Mouse (Mus musculus) limb, embryonic 14.5 days (tissue): ENCODE results near the gene Enc1. TPM values are rescaled to one million over a fixed set of nuclear protein-coding genes. Genes with fewer than 3 reads are reported as not detected.

Experiments used
- ATAC-seq: fragments of 200-750 bp; cut with Nextera tagmentation; 2 replicates; pipeline ENCODE4 v1.8.0; 2017; ENCODE audit warnings: low read depth, moderate number of reproducible peaks, moderate TSS enrichment; ENCODE audit not compliant: low FRiP score
- DNase-seq: peaks from one replicate; pipeline ENCODE4 v3.0.0-alpha.2; 2015; ENCODE audit warnings: low spot score
- H3K27ac ChIP-seq: fragments of 300-500 bp; sonication (generic); replicated peaks from 2 replicates; pipeline ENCODE4 v1.5.1; 2014; ENCODE audit warnings: low read depth, mild to moderate bottlenecking, low read length, moderate library complexity, mixed read lengths
- H3K27me3 ChIP-seq: fragments of 300-500 bp; sonication (generic); 2 replicates; pipeline ENCODE4 v1.6.1; 2014; ENCODE audit warnings: low read length, mixed read lengths; ENCODE audit not compliant: control insufficient read depth, insufficient read depth
- H3K36me3 ChIP-seq: fragments of 300-500 bp; sonication (generic); 2 replicates; pipeline ENCODE4 v1.6.1; 2014; ENCODE audit warnings: mild to moderate bottlenecking, low read length, moderate library complexity, mixed read lengths; ENCODE audit not compliant: control insufficient read depth, insufficient read depth
- H3K4me1 ChIP-seq: fragments of 300-500 bp; sonication (generic); 2 replicates; pipeline ENCODE4 v1.6.1; 2014; ENCODE audit warnings: antibody characterized with exemption, low read length, mixed read lengths; ENCODE audit not compliant: control insufficient read depth, insufficient read depth
- H3K4me2 ChIP-seq: fragments of 300-500 bp; sonication (generic); replicated peaks from 2 replicates; pipeline ENCODE4 v1.6.1; 2014; ENCODE audit warnings: low read depth, mild to moderate bottlenecking, low read length, moderate library complexity; ENCODE audit not compliant: severe bottlenecking
- H3K4me3 ChIP-seq: fragments of 300-500 bp; sonication (generic); replicated peaks from 2 replicates; pipeline ENCODE4 v1.5.1; 2014; ENCODE audit warnings: low read length
- H3K9ac ChIP-seq: fragments of 300-500 bp; sonication (generic); 2 replicates; pipeline ENCODE4 v1.6.1; 2014; ENCODE audit warnings: mild to moderate bottlenecking, low read depth, low read length, moderate library complexity; ENCODE audit not compliant: severe bottlenecking
- H3K9me3 ChIP-seq: fragments of 300-500 bp; sonication (generic); 2 replicates; pipeline ENCODE4 v1.6.1; 2016; ENCODE audit warnings: low read length; ENCODE audit not compliant: control insufficient read depth
- POLR2A ChIP-seq: fragments of 200-500 bp; IDR thresholded peaks from 2 replicates; pipeline ENCODE4 v1.8.0; 2012; ENCODE audit warnings: inconsistent platforms, mild to moderate bottlenecking, moderate library complexity, borderline replicate concordance; ENCODE audit not compliant: insufficient read depth, insufficient read length; ENCODE audit errors: extremely low read depth
- WGBS: fragments of 180-500 bp; shearing (Covaris S2); extraction: QIAGEN DNeasy Blood & Tissue Kit; methylation state at CpG from one replicate; pipeline ENCODE4 v1.1.7; 2014; 5-methylcytosine and 5-hydroxymethylcytosine counted together
- polyA plus RNA-seq, 2 experiments: library from polyadenylated mRNA; depleted of rRNA in 1 of 2; stranded (reverse) in 1 of 2; unstranded in 1 of 2; fragments of >200 nt; fragmentation: Nextera tagmentation in 1 of 2; extraction: Ambion mirVana in 1 of 2; gene quantifications; 2 replicates each; pipeline versions ENCODE4 v1.2.1 to v1.2.3; 2012 to 2014

Gene Enc1
- polyA plus RNA-seq, 2 experiments = 8.9 to 33.5 TPM

DNA sequence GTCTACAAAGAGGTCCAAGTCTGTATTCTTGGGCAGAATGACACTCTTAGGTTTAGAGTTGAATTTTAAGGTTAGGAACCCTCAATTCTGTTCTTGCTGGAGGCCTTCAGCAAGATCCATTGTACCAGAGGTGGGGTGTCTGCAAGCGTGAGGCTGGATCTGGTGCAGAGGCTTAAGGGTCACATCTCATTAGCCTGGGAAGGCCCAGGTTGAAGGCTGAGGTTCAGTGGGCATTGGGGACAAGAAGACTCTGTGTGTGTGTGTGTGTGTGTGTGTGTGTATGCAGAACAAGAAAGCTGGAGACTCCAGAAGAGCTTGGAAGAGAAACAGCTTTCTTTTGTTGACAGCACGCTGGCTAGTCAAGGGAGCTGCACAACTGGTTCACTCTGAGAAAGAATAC is 34.9 kb upstream of the Enc1 start:
- Histone ChIP-seq H3K4me1 (0 out of 2 replicates have a peak, but pooled peaks cover 3% of the 10 kb centered on the region), H3K4me2 (no peak overlapping the region), H3K9me3 (no peaks in the 10 kb centered on the region), H3K27ac (no peak overlapping the region), H3K36me3 (no peaks in the 10 kb centered on the region), H3K4me3 (no peak overlapping the region), H3K27me3 (no peaks in the 10 kb centered on the region), H3K9ac (no peak overlapping the region)
- 95% methylated on average over 2 of the region's 2 CpGs for WGBS
- TF ChIP-seq POLR2A = no peak
- DNase-seq = no peak
- ATAC-seq = no peak

DNA sequence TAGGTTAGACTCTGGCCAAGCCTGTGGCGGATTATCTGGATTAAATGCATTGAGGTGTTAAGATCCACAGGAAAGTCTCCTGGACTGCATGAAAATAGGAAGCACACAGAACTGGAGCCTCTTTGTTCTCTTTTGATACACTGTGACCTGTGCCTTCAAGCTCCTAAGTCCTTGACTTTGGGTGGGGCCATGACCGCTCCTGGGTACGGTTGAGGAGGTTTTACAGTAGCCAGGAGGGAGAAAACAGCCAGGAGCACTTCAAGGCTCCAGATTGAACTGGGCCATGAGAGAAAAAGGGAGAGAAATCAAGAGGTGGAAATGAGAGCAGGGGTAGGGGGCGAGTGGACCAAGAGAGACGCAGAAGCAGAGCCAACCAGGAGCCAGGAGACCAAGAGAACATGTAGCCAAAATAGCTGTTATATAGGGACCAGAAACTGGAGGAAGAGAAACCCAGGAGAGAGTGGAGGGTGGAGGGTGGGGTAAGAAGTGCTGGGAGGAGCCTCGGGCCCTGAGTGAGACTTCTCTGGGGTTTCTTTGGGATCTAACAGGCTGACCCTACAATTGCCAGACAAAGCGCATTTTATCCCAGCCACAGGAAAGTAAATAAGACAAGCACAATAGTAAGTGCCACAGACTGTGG is 33.3 kb upstream of the Enc1 start:
- Histone ChIP-seq H3K9me3 (no peaks in the 10 kb centered on the region), H3K4me1 (0 out of 2 replicates have a peak, but pooled peaks cover 3% of the 10 kb centered on the region), H3K27ac (no peak overlapping the region), H3K4me2 (no peak overlapping the region), H3K36me3 (no peaks in the 10 kb centered on the region), H3K9ac (no peak overlapping the region), H3K4me3 (no peak overlapping the region), H3K27me3 (no peaks in the 10 kb centered on the region)
- 82% methylated on average over 7 of the region's 7 CpGs for WGBS
- ATAC-seq = no peak
- no peak for TF ChIP-seq POLR2A
- no peak for DNase-seq

DNA sequence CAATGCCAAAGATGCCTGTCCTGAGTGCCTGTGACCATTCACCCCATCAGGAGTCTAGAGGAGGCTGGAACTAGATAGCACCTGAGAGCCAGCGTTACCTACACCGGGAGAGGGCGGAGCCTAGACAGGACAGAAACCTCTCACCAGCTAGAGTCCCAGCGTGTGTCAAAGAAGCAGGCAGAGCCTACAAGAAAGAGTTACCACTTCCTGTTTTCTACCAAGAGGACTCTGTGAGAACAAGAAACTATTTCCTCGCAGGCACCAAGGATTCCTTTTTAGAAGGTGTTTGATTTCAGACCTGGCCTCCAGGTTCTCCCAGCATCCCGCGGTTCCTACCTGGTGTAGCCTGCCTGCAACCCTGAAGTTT is 32.8 kb upstream of the Enc1 start:
- no peak for TF ChIP-seq POLR2A
- Histone ChIP-seq H3K4me3 (no peak overlapping the region), H3K27me3 (no peaks in the 10 kb centered on the region), H3K9ac (no peak overlapping the region), H3K36me3 (no peaks in the 10 kb centered on the region), H3K4me1 (0 out of 2 replicates have a peak, but pooled peaks cover 3% of the 10 kb centered on the region), H3K9me3 (no peaks in the 10 kb centered on the region), H3K27ac (no peak overlapping the region), H3K4me2 (no peak overlapping the region)
- ATAC-seq (no peak), DNase-seq (no peak)
- 50% methylated on average over 7 of the region's 7 CpGs for WGBS

DNA sequence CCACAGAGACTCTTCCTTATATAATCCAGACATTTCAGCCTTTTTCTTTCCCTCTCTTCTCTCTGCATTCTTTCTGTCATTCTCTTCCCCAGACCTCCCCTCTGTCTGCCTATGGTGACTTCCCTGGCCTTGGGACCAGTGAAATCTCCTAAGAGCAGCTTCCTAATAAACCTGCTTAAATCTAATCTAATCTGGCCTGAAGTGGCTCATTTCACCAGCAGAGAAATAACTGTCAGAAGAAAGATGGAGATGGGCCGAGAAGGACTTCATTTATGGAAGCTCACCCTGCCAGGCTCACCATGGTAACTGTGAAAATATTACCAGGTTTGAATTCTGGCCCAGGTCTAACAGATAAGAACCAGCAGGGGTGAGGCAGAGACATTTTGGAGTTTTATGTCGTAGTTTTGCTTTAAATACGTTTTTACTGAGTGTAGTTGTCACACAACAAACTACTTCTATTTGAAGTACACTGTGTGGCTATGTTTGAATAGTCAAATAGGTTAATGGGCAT is 32.4 kb upstream of the Enc1 start:
- DNase-seq = no peak
- 75% methylated on average over 3 of the region's 3 CpGs for WGBS
- Histone ChIP-seq H3K9me3 (no peaks in the 10 kb centered on the region), H3K4me1 (0 out of 2 replicates have a peak, but pooled peaks cover 3% of the 10 kb centered on the region), H3K9ac (no peak overlapping the region), H3K27me3 (no peaks in the 10 kb centered on the region), H3K36me3 (no peaks in the 10 kb centered on the region), H3K27ac (no peak overlapping the region), H3K4me2 (no peak overlapping the region), H3K4me3 (no peak overlapping the region)
- TF ChIP-seq POLR2A = no peak
- no peak for ATAC-seq

DNA sequence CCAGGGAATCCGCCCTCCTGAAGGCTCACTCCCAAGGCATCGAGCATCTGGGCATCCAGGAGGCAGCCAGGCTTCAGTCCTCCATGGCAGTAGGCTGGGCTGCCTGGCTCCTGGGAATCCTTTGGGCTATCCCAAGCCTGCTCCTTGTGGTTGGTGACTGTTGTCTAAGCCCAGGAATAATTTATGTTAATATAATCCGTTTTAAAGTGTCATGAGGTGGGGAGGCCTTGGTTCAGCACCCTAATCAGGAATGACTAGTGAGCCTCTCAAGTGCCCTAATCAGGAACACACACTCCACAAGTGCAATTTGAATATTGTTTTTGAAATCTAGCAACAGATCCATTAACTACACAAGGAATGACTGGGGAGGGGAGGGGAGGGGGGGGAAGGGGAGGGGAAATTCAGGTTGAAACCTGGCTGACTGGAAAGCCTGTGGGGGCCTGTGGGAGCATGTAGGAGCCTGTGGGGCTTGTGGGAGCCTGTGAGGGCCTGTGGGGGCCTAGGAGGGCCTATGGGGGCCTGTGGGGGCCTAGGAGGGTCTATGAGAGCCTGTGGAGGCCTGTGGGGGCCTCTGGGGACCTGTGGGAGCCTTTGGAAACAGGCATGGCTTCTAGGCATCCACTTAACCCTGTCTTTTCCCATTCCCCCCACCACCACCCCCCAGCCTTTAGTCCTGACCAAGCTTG is 26.2 kb upstream of the Enc1 start:
- Histone ChIP-seq H3K9me3 (no peaks in the 10 kb centered on the region), H3K27ac (no peak overlapping the region), H3K4me2 (no peak overlapping the region), H3K27me3 (no peaks in the 10 kb centered on the region), H3K36me3 (no peaks in the 10 kb centered on the region), H3K4me3 (no peak overlapping the region), H3K4me1 (peaks cover 21% of the 10 kb centered on the region), H3K9ac (no peak overlapping the region)
- DNase-seq = no peak
- TF ChIP-seq POLR2A = no peak
- no peak for ATAC-seq
- 54% methylated on average over 3 of the region's 3 CpGs for WGBS
